Mouse (Mus musculus) monocyte, adult 2 months (primary cell): ENCODE results near the gene Dnajb1.
"Not testable (repeated sequence)": the region's sequence is repeated elsewhere in the genome, so short reads cannot be mapped to it uniquely, and the experiment has no call there.

Experiments used
- DNase-seq, 2 experiments: peaks; one replicate each; pipeline ENCODE4 v3.0.0; 2022; ENCODE audit warnings: low spot score in 2 of 2, low read depth in 1 of 2

Gene Dnajb1

DNA sequence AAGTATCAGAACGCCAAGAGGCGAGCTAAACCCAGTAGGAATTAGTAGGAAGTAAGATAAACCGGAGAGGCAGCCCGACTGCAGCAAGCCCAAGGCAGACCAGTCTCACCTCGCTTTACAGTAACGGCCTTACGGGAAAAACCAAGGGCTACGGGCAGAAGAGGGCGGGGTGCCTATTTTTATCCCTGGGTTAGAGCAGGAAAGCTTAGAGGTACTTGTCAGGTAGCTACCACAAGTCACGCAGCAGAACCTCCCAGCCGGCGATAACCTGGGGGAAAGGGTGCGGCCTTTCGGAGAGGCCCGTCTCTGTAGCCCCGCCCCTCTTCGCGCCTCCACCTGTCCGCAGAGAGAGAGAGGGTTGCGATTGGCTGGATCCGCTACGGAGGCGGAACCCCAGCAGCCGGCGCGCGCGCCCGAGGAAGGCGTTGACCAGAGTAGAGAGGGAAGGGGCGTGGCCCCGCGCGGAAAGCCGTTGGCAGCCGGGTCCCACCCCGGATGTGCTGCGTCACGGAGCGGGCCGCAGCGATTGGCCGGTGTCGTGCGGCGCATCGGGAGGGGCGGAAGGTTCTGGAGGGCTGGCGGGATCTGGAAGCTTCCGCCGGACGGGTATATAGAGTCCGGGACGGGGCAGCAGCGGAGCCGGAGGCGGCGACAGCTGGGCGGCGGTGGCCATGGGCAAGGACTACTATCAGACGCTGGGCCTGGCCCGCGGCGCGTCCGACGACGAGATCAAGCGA is at the start of gene Dnajb1, which contains the start of gene Tecr:
TSS of gene Dnajb1 (plus strand) at position 533 of the 737 bp plus-strand sequence.
TSS of gene Tecr (minus strand) at position 311 of the 737 bp plus-strand sequence.
- DNase-seq = peak; percentile 99

DNA sequence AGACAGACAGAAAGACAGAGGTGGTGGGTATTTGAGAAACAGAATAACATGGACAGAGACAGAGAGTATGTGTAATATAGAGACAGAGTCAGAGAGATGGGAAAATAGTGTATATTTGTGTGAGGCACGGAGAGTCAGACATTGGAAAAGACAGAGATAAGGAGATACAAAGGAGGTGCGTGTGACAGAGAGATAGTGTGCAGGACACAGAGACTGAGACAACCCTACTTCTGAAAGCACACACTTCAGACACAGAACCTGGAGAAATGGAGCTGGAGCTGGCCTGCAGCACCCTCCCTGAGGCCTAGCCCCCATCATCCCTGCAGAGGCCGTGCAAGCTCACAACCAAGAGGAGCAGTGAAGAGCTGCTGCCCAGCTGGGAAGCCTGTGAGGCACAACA is 45.3 kb upstream of the Dnajb1 start:
- DNase-seq = no peak

DNA sequence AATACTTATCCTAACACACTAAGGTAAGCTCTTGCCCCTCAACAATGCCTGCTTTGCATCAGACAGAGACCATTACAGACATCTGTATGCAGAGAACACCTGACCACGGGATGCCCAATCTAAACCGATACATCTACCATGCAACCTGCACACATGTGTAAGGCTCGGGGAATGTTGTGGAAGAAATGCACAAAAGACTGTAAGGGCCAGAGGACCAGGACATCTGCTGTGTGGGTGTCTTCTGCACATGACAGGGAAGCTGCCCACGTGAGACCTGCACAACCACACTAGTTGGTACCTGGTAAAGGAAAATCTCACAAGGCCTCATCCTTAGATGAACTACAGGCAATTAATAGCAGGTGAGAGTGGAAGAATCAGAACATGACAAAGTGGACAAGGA is 44.7 kb upstream of the Dnajb1 start:
- DNase-seq = no peak

DNA sequence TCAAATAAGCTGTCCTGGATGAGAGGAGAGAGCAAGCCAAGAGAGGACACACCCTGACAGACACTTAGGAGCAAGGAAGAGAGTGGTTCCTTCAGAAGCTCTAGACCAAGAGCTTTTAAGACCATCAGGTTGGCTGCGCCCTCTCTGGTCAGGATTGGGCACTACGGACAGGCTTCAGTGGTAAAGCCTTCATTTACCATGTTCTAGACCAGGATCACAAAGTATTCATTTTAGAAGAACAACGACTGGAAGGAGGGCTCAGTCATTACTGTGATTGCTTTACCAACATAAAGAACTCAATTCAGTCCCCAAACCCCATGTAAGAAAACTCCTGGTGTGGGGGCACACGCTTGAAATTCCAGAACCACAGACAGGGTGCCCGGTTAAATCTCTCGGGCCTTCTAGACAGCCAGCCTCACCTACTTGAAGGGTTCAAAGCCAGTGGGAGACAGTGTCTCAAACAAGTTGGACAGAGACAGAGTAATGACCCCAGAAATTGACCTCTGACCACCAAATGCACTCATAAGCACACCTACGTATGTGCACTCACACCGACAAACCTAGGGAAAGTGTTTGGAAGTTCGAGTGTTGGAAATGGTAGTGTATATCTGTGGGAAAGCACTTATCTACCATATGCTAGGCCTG is 42.1 kb upstream of the Dnajb1 start:
- DNase-seq = no peak

DNA sequence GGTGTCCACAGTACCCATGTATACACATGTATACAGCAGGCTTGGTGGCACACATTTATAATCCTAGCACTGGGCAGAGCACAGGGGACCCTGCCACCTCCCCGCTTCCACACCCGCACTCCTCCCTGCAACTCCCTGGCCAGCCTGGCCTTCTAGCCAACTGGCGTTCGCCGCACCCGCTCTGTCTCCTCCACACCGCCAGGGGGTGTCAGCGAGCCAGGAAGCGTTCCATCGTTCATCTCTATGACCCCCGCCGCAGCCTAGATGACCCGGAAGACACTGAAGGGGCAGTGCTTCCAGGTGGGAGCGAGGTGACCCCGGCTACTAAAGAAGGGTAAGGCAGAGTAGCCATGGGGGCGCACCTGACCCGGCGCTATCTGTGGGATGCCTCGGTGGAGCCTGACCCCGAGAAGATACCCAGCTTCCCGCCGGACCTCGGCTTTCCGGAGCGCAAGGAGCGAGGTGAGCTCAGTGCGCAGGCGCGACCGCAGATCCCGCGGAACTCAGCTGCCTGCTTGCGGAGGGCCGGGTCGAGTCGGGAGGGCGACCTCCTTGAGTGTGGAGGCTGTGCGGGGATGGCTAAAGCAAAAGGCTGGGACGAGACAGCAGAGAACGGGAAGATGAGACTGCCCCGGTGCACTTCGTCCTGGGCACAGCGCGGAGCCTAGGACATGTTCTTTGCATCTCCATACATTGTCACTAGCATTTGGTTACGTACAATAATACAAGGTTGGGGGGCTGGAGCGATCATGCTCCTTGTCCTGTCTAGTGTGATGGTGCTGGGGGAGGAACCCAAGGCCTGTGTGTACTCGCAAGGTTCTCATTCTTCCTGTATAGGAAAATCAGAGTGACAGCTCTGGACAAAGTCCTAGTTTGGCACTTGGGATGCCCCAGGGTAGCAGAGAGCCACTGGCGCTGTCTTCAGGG is 41.3 kb upstream of the Dnajb1 start, which contains the start of gene Ndufb7:
TSS of gene Ndufb7 (plus strand) at position 203 of the 927 bp plus-strand sequence.
- peak; percentile 87 to 96 for DNase-seq

DNA sequence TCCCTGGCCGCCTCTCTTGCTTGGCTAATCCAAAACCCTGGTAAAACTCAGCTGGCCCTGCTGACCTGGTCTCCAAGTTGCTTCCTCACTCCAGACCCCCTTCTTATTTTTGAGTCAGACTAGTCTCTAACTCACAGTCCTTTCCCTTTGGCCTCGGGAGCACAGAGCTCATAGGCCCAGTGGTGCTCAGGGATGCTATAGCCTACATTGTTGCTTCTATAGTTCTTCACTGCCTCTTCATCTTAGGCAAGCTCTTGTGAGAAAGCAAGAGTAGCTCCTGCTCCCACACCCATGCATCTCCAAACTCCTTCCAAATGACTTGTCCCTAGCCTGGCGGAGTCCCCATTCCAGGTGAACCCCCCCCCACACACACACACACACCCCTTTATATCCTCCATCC is 40.3 kb upstream of the Dnajb1 start:
- no peak for DNase-seq

DNA sequence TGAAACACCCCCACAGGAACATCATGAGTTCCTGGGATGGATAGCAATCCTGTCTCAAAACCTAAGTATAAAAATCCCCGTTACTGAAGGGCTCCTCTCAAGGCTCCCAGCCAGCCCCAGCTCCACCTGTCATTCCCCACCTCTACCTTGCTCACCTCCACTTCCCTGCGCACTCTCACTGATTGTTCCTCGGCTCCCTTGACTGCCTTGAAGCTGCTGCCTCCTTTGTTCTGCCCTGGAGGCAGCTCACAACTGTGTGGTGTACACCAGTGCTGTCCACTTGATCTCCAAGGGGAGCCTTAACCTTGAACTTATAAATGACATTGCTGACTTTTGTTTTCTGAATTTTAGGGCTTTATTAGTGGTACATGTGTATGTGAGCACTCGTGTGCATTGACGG is 39.9 kb upstream of the Dnajb1 start:
- no peak for DNase-seq

DNA sequence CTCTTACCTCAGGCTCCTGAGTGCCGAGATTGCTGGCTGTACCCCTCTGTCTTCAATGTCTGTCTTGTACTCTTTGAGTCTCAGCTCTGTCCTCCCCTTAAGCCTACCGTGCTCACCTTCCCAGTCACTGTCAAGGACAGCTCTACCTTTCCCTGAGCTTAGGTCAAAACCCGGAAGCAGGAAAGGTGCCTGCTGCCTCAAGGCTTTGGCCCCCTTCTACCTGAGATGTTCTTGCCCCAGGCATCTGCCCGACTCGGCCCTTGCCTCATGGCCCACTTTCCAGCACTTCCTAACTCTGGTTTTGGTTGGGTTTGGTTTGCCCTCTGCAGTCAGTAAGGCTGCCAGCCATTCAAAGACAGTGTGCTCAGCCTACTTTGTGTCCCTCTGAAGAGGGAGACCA is 39.2 kb upstream of the Dnajb1 start:
- no peak for DNase-seq

DNA sequence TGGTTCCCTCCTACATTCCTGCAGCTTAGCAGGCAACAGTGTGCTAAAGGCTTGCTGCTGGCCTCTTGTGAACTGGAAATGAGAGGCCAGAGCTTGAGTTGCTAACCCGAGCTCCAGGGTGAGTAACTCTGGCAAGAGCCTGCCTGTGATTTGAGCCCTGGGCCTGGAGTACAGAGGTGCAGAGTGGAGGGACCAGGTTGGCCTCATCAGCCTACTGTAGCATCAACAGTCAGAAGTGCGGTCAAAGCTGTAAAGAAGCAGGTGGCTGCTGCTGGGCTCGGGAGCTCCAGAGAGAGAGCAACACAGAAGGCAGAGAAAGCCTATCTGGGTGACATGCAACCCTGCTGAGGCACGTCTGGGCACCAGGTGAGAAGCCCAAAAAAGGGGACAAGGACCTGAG is 38.8 kb upstream of the Dnajb1 start:
- no peak for DNase-seq

DNA sequence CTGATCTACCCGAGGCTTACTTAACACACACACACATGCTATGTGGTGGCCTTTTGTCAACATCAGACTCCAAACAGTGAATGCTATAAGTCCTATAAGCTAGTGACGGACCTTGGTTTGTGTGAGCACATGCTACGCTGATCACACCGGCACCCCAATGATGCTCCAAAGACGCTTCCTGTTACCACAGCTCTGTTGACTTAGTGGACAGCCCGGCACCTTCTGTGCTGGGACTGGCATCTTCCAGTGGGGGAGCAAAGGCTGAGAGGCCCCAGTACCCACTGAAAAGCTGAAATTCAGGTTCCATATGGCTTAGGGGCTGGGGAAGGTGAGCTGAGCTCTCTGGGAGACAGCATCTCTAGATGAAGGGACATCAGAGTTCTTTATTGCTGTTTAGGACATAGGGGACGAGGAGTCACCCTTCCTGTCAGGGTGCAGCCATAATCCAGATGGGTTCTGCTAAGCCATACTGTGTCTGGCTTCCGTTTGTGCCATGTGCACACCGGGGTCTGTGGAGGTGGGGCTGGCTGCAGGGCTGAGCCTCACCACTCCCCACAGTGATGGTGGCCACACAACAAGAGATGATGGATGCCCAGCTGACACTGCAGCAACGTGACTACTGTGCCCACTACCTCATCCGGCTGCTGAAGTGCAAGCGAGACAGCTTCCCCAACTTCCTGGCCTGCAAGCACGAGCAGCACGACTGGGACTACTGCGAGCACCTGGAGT is 37.6 kb upstream of the Dnajb1 start:
- no peak for DNase-seq

DNA sequence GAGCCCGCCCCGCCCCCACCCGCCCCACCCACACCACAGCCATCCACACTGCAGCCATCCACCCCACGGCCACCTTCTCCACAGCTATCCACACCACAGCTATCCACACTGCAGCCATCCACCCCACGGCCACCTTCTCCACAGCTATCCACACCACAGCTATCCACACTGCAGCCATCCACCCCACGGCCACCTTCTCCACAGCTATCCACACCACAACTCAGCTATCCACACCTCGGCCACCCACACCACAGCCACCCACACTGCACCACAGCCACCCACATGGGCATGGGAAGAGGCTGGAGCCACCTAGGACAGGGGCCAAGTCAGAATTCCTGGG is 37.0 kb upstream of the Dnajb1 start:
- DNase-seq = not testable (repeated sequence)

DNA sequence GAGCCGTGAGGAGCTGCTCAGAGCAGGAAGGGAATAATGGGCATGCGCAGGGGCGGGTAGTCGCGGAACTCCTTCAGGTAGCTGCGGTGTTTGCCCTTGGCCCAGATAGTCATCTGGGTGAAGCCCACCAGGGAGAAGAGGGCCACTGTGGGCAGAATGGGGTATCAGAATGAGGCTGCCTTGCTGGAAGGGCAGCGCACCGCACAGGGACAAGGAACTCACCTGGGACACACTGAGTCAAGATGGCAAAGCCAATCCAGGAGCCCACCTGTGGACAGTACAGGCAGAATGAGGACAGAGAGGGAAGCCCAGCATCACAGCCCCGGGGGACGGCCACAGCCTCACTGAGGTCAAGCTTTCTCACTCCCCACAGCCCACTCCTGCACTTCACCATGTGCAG is 36.2 kb upstream of the Dnajb1 start:
- DNase-seq = no peak

DNA sequence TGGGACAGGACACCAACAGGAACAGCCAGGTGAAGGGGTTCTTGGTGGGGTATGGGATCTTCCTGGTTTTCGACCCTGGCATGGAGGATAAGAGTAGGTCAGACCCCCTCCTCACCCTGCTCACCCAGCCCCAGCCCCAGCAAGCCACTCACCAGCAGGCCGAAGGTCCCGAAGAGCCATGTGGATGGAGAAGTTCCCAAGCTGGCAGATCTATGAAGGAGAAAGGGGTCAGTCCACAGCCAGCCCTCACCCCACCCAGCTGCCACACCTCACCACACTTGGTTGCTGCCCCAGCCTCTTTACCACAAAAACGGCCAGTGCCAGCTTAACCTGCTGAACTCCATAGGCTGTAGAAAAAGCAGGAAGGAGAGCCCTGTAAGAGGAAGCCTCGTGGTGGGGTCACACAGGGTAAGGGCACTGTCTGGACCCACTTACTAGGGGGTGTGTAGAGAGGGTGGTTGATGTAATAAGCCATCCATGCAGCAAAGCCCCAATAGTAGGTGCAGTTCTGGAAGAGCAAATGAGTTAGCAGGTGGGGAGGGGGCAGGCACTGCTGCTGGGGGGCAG is 35.7 kb upstream of the Dnajb1 start:
- no peak for DNase-seq

DNA sequence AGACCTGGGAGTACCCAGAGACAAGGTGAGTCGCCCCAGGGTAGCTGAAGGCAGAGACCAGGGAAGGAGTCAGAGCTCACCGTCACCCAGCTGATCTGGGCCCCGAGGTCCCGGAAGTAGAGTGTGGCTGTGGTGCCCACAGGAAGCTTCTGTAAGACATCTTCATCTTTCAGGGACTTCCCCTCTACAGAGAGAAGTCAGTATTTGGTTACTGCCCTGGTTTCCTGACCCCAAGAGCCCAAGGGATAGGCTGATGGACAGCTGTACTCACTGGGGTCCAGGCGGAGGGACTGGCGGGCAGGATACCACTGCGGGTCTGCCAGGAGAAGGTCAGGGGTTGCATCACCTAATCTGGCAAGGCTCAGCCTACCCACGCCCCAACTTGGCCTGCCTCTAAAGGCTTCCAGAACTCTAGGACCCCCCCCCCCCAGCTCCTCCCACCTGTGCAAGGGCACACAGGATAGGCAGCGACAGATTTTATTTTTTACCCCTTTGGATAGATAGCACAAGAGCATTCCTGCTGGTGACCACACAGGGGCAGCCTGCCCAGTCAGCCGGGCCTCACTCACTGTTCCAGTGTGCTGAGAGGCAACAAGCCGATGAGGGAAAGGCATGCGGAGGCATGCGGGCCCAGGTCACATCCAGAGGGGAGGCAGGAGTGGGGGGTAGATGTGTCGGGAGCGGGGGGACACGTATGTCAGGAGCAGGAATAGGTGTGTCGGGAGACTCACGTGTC is 34.7 kb upstream of the Dnajb1 start:
- DNase-seq = peak in 1 of 2 experiments; percentile 45

DNA sequence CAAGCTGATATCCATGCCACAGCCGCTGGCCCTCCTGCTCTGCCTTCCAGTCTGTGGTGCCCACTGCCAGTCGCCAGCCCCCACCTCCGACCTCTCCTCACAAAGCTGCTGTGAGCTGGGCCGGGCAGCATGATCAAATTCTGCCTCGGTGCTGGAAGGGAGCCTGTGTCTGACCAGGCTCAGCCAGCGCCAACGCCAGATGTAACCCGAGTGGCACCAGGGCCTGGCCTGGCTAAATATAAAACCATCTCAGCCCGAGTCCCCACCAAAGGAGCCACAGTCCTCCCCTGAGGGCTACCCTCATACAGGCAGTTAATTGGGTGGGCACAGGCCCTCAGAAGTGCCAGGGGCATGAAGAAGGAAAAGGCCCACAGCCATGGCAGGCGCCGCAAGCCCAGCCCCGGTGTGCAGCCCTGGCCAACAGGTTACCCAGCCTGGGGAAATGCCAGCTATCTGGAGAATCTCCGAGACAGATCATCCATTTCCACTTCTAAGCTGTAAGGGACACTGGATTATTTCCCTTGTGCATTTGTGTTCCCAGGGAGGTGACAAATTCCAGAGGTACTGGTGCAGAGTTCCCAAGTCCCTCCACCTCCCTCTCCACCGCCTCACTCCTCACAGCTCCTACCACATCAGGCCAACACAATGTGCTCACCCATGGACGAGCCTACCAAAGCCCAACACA is 33.2 kb upstream of the Dnajb1 start:
- no peak for DNase-seq

DNA sequence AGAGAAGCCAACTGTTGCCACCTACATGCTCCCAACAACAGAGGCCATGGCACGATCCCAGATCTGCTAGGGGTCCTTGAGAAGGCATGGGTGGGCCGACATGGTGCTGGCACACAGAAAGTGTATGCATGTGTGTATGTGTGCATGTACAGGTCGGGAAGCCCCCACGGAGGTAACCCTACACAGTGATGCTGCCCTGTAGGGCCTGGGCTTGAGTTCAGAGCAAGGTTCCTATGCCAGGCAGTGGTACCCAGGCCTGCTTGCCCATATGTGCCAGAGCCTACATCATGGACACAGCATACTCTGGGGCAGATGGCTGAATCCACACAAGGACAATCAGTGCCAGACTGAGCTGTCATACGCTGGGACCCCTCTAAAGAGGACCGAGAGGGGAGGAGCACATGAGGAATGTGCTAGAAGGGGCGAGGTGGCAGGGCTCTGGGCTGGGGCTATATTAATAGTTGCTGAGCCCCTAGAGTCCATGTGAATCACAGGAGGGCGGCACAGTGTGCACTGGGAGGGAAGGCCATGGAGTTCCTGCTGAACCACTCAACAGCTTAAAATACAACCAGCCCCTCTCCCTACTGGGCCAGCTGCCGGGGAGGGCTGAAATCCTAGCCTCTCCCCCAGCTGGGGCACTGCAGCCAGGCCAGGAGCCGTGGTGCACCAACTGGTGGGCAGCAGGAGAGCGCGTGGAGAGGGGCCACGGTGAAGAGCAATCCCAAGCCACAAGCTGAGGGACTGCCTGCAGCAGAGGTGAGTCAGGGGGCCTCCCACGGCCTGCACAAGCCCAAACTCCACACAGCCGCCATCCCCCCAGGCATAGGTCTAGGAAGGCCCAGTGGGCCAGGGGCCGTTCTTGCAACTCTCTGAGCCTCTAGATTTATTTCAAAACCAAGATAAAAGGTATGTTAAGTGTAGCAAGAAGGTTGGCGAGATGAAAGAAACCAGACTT is 32.2 kb upstream of the Dnajb1 start:
- no peak for DNase-seq

DNA sequence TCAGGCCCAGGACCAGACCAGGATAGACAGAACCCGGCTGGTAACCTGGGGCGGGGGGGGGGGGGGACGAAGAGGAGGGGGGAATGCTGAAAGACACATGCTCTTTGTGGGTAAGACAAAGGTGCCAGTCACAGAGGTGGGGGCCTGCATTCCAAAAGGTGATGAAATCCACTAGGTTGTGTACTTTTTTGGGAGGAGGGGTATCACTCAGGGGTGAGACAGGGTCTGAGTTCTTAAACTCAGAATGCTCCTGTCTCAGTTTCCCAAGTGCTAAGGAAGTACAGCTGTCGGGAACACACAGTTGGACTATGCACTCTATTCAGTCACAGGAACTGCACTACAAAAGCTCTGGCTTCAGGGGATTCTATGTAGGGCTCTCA is 31.5 kb upstream of the Dnajb1 start:
- DNase-seq = no peak

DNA sequence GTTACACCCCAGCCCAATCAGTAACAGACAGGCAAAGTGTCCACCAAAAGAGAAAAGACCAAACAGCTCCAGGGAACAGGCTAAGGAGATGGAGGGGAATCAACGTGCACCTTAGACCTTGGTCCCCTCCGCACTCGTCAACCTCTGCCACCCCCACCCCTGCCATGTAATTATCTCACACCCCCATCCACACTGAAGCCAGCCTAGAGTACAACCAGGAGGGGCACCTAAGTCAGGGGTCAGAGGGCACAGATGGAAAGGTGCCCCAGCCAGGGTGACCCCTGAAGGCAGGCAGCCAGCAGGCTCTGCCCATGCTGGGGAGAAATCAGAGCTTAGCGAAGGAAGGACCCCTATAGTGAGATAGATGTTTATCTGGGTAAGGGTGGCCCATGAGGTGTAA is 31.1 kb upstream of the Dnajb1 start:
- DNase-seq = no peak
